Mouse (Mus musculus) B cell, adult 62 days (primary cell): ENCODE data around the gene Gstm4. TPM values are rescaled to one million over a fixed set of nuclear protein-coding genes. Genes with fewer than 3 reads are reported as not detected.

ENCODE experiments used
- total RNA-seq: library from RNA; stranded (reverse); gene quantifications from 4 replicates; pipeline ENCODE4 v1.2.4, GENCODE M21; 2023

The Gstm4 gene
- 3.1 to 6.2 TPM (median 3.8 TPM) in 4 replicates for total RNA-seq

DNA sequence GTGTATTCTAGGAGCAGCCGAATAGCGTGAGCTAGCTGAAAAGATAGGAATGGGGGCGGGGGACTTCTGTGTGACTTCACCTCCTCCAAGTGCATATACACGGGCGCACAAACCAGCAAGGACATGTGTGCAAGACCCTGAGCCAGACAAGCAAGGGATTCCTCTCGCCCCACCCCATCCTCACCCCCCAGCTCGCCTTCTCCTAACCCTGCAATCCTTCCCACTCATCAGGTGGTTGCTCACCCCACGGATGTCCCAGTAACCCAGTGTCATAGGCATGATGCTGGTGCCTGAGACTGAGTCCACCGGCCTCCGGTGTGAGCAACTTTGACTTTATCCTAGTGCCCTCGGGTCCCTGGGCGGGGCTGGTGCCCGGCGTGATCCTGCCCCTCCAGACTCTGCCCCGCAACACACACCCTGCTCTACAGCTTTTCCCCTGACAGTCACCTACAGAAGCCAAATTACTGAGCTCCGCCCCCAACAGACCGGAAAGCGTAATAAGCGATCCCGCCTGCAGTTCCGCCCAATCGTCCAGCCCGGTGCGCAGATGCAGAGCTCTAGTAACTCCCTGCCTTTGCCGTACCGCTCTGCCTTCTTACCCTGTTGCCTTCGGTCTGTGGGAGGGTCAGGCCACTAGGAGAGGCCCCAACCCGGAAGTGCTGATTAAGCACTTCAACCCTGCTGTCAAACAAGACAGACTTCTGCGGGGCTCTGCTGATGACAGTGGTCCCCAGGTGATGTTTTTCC, at the start of gene Gstm4:
Gene Gstm4 (minus strand): TSS at position 501 of the 747 bp plus-strand sequence.

DNA sequence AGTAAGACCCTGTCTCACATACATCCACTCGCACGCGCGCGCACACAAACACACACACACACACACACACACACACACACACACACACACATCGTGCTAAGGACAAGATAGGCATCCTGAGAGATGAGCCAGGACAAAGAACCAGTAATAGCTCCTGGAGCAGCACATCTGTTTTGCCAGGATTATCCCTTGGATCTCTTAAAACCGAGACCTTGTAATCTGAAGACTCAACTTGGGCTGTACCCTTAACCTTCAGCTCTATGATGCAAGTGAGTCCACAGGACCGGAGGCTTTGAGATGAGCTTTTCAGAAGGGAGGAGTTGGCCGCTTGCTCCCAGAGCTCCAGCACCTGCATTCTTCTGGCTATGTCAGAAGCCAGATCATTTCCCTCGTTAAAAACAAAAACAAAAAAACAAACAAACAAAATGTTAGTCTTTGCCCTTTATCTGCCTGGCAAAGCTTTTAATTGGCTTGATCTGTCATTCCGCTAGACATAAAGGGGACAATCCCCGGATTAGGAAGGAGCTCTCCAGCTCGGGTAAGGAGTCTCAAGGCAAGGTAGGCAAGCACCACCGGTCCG, 47.9 kb upstream of the Gstm4 start, which contains the start of gene Gnat2:
Gene Gnat2 (plus strand): TSS at position 254 of the 580 bp plus-strand sequence.

DNA sequence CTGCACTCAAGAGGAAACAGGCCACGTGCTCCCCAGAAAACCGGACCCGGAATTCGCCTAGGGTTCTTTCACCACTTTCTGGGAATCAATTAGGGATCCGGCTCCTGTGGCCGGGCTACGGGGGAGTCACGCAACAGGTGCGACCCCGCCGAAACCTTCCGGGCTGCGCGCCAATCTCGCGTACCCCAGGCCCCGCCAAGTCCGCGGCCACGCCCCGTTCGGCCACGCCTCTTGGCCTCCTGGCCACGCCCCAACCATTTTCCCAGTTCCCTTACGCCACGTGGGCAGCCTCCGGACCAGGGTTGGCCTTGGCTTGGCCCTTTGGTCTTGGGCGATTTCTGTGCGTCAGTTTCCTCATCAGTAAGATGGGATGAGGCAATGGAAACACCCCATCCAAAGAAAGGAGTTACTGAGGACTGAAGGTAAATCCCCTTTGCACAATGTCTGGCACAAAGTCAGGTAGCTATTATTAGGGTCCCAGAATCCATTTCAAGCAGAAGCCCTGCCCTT, 41.8 kb upstream of the Gstm4 start, which contains the start of gene Ampd2:
Gene Ampd2 (minus strand): TSS at position 182 of the 510 bp plus-strand sequence.

GRCm38 (mm10) chr3:108017473-108018189, 27.1 kb downstream of the Gstm4 start, which contains the start of gene Gstm1:
TSS of gene Gstm1 (minus strand) at chr3:108017973.

Other genes with a start within 250 kb of the Gstm4 start
- gene Eps8l3, start 167.7 kb downstream of the Gstm4 start, total RNA-seq, result not detected in 4 replicates
- not detected in 4 replicates for gene Gstm5, start 149.1 kb downstream of the Gstm4 start, total RNA-seq
- gene Gstm7, start 113.1 kb downstream of the Gstm4 start, total RNA-seq, result 2.2 to 5.0 TPM (median 3.5 TPM) in 4 replicates
- gene Gstm6, start 101.1 kb downstream of the Gstm4 start, total RNA-seq, result not detected in 4 replicates
- gene Gstm3, start 75.6 kb downstream of the Gstm4 start, total RNA-seq, result not detected in 4 replicates
- gene Gstm2, start 58.4 kb downstream of the Gstm4 start, total RNA-seq, result not detected in 4 replicates
- gene Gstm1, start 26.9 kb downstream of the Gstm4 start, total RNA-seq, result 10.8 to 17.9 TPM (median 14.0 TPM) in 4 replicates
- 21.9 to 28.4 TPM (median 26.9 TPM) in 4 replicates for gene Ampd2, start 41.8 kb upstream of the Gstm4 start, total RNA-seq
- 0.51 to 0.72 TPM in 2 of 4 replicates, not detected in the others for gene Gnat2, start 47.9 kb upstream of the Gstm4 start, total RNA-seq
- 65.9 to 72.0 TPM (median 67.8 TPM) in 4 replicates for gene Gnai3, start 101.3 kb upstream of the Gstm4 start, total RNA-seq
- not detected in 4 replicates for gene Gpr61, start 110.0 kb upstream of the Gstm4 start, total RNA-seq
- gene Amigo1, start 141.4 kb upstream of the Gstm4 start, total RNA-seq, result 1.8 to 2.7 TPM (median 1.9 TPM) in 4 replicates
- 27.9 to 29.8 TPM (median 28.9 TPM) in 4 replicates for gene Cyb561d1, start 156.3 kb upstream of the Gstm4 start, total RNA-seq
- 35.2 to 39.3 TPM (median 36.6 TPM) in 4 replicates for gene Atxn7l2, start 166.0 kb upstream of the Gstm4 start, total RNA-seq
- not detected in 4 replicates for gene Sypl2, start 181.8 kb upstream of the Gstm4 start, total RNA-seq
- 34.7 to 42.4 TPM (median 36.7 TPM) in 4 replicates for gene Psma5, start 212.0 kb upstream of the Gstm4 start, total RNA-seq
- gene Sort1, start 239.2 kb upstream of the Gstm4 start, total RNA-seq, result 0.54 to 0.67 TPM (median 0.60 TPM) in 4 replicates